Mouse (Mus musculus) liver, postnatal 0 days (tissue): ENCODE measurements at regions not wholly inside any gene's neighbourhood (a gene's known extent, or its start where the extent isn't known, plus 50 kb on each side); places are given as distances from the start of the nearest gene placed in this dataset.

Experiments
- ATAC-seq: fragments of 200-750 bp; cut with Nextera tagmentation; 2 replicates; pipeline ENCODE4 v1.8.0; 2017; ENCODE audit warnings: mild to moderate bottlenecking, moderate library complexity
- DNase-seq: peaks from one replicate; pipeline ENCODE4 v3.0.0-alpha.2; 2016
- H3K27ac ChIP-seq: fragments of 300-500 bp; sonication (generic); 2 replicates; pipeline ENCODE4 v1.5.1; 2014; ENCODE audit warnings: antibody characterized with exemption, moderate library complexity, mild to moderate bottlenecking, low read depth
- H3K27me3 ChIP-seq: fragments of 300-500 bp; sonication (generic); 2 replicates; pipeline ENCODE4 v1.6.1; 2014; ENCODE audit warnings: low read length, control low read depth, mixed read lengths; ENCODE audit not compliant: insufficient read depth
- H3K36me3 ChIP-seq: fragments of 300-500 bp; sonication (generic); replicated peaks from 2 replicates; pipeline ENCODE4 v1.6.1; 2014; ENCODE audit warnings: mild to moderate bottlenecking, control low read depth, low read length, moderate library complexity, mixed read lengths; ENCODE audit not compliant: insufficient read depth
- H3K4me1 ChIP-seq: fragments of 300-500 bp; sonication (generic); 2 replicates; pipeline ENCODE4 v1.6.1; 2014; ENCODE audit warnings: antibody characterized with exemption, mild to moderate bottlenecking, control low read depth; ENCODE audit not compliant: insufficient read depth
- H3K4me2 ChIP-seq: fragments of 300-500 bp; sonication (generic); 2 replicates; pipeline ENCODE4 v1.6.1; 2014; ENCODE audit warnings: low read depth, mild to moderate bottlenecking, low read length, moderate library complexity, mixed read lengths
- H3K4me3 ChIP-seq: fragments of 300-500 bp; sonication (generic); 2 replicates; pipeline ENCODE4 v1.5.1; 2014; ENCODE audit warnings: low read depth, low read length
- H3K9ac ChIP-seq: fragments of 300-500 bp; sonication (generic); replicated peaks from 2 replicates; pipeline ENCODE4 v1.6.1; 2014; ENCODE audit warnings: mild to moderate bottlenecking, moderate library complexity
- H3K9me3 ChIP-seq: fragments of 300-500 bp; sonication (generic); 2 replicates; pipeline ENCODE4 v1.6.1; 2016; ENCODE audit warnings: mild to moderate bottlenecking, control low read depth, low read length, mixed read lengths
- CTCF ChIP-seq: sonication (generic); IDR thresholded peaks from 2 replicates; pipeline ENCODE4 v1.5.1; 2016; ENCODE audit warnings: antibody characterized with exemption, low read depth
- EP300 ChIP-seq: IDR thresholded peaks from 2 replicates; pipeline ENCODE4 v1.6.1; 2016; ENCODE audit warnings: antibody characterized with exemption, low read depth, mild to moderate bottlenecking
- WGBS: fragments of 180-500 bp; shearing (Covaris S2); extraction: QIAGEN DNeasy Blood & Tissue Kit; methylation state at CpG from one replicate; pipeline ENCODE4 v1.1.7; 2014; ENCODE audit not compliant: insufficient replicate concordance; 5-methylcytosine and 5-hydroxymethylcytosine counted together

- H3K4me3 ChIP-seq: no peak overlapping the region
- DNase-seq: no peak
- no peak for ATAC-seq
- H3K4me1 ChIP-seq: no peaks in the 10 kb centered on the region
- H3K9ac ChIP-seq: no peak overlapping the region
- no peak for TF ChIP-seq CTCF
- no peak for TF ChIP-seq EP300
- no peaks in the 10 kb centered on the region for H3K36me3 ChIP-seq
- WGBS: 67% methylated on average over 4 of the region's 4 CpGs
- no peak overlapping the region for H3K27ac ChIP-seq
- no peaks in the 10 kb centered on the region for H3K9me3 ChIP-seq
- H3K4me2 ChIP-seq: no peak overlapping the region
- no peaks in the 10 kb centered on the region for H3K27me3 ChIP-seq
These were observed 954.8 kb upstream of the Flrt2 start for GRCm38 (mm10) chr12:94737263-94737662.

- ATAC-seq (no peak), DNase-seq (no peak)
- no peaks in the 10 kb centered on the region for H3K27me3 ChIP-seq
- no peak overlapping the region for H3K4me3 ChIP-seq
- H3K27ac ChIP-seq: no peak overlapping the region
- H3K4me2 ChIP-seq: no peak overlapping the region
- no peak overlapping the region for H3K9ac ChIP-seq
- no peaks in the 10 kb centered on the region for H3K4me1 ChIP-seq
- 74% methylated on average over 6 of the region's 6 CpGs for WGBS
- H3K9me3 ChIP-seq: no peaks in the 10 kb centered on the region
- no peaks in the 10 kb centered on the region for H3K36me3 ChIP-seq
- TF ChIP-seq EP300: no peak
- no peak for TF ChIP-seq CTCF
These were observed 942.1 kb upstream of the Flrt2 start for GRCm38 (mm10) chr12:94749747-94750515.

- no peak for ATAC-seq
- WGBS: 73% methylated on average over 2 of the region's 2 CpGs
These were observed 936.3 kb upstream of the Flrt2 start for GRCm38 (mm10) chr12:94755754-94756153.

DNA sequence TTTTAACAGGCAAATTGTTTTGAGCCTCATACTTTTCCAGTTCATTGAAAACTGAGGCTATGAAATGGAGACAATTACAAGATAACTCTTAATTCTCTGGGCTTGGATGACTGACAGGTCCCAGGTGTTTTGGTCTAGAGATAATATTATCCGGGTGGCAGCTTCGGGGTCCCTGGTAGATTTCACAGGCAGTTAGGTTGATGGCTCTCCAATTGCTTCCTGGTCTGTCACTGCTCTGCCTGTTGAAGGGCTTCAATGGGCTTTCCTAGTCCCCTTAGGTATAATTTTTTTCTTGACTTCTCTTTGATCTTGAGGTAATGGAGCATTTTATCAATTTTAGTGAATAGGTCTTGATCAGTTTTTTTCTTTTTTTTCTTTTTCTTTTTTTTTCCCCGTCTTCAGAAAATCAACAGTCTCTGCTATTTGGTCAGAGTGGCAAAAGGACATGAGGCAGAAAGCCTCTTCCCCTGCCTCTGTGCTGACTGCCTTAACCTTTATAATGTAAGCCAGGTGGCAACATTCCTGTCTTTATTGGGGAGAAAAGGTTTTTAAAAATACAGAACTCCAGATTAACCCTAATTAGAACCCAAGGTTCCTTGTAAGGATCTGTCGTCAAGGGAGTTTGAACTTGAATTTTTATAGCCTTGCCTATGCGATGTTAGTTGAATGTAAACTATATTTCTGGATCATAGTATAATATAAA, 896.0 kb upstream of the Flrt2 start:
- no peak overlapping the region for H3K4me3 ChIP-seq
- TF ChIP-seq CTCF: no peak
- TF ChIP-seq EP300: no peak
- H3K9me3 ChIP-seq: no peaks in the 10 kb centered on the region
- no peaks in the 10 kb centered on the region for H3K4me1 ChIP-seq
- H3K4me2 ChIP-seq: no peak overlapping the region
- ATAC-seq (no peak), DNase-seq (no peak)
- H3K9ac ChIP-seq: no peak overlapping the region
- WGBS: 71% methylated on average over 5 of the region's 5 CpGs
- no peaks in the 10 kb centered on the region for H3K36me3 ChIP-seq
- no peak overlapping the region for H3K27ac ChIP-seq
- no peaks in the 10 kb centered on the region for H3K27me3 ChIP-seq

More at GRCm38 (mm10) chr12:94755754-94756153, 936.3 kb upstream of the Flrt2 start:
- H3K9me3 ChIP-seq: no peaks in the 10 kb centered on the region
- H3K36me3 ChIP-seq: no peaks in the 10 kb centered on the region
- H3K27ac ChIP-seq: no peak overlapping the region
- no peaks in the 10 kb centered on the region for H3K4me1 ChIP-seq
- H3K27me3 ChIP-seq: no peaks in the 10 kb centered on the region
- H3K4me2 ChIP-seq: no peak overlapping the region
- H3K4me3 ChIP-seq: no peak overlapping the region
- TF ChIP-seq CTCF (no peak), EP300 (no peak)
- no peak overlapping the region for H3K9ac ChIP-seq
- DNase-seq: no peak

DNA sequence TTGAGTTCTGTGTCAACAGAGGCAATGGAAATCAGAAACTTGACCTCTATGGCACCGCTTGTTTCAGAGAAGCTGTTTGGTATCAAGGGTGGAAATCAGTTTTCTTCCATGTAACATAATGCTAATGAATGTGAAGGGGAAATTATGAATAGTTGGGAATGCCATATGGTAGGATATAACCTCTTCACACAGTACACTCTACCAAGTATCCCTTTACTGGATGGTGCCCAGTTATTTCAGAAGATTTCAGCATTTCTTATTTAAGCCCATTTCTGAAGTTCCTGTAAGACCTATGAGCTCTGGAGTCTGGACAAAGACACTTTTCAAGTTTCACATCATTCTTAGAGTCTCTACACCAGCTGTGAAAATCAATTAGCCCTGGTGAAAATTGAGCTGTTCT, 887.3 kb upstream of the Flrt2 start:
- Histone ChIP-seq H3K4me1 (no peaks in the 10 kb centered on the region), H3K36me3 (no peaks in the 10 kb centered on the region), H3K9me3 (no peaks in the 10 kb centered on the region), H3K27ac (no peak overlapping the region), H3K9ac (no peak overlapping the region), H3K4me3 (no peak overlapping the region), H3K4me2 (no peak overlapping the region), H3K27me3 (no peaks in the 10 kb centered on the region)
- 85% methylated on average over 1 of the region's 1 CpGs for WGBS
- ATAC-seq (no peak), DNase-seq (no peak)
- TF ChIP-seq EP300 (no peak), CTCF (no peak)

GRCm38 (mm10) chr12:94831400-94831799, 860.6 kb upstream of the Flrt2 start:
- WGBS: 90% methylated on average over 2 of the region's 2 CpGs
- Histone ChIP-seq H3K27me3 (no peaks in the 10 kb centered on the region), H3K36me3 (no peaks in the 10 kb centered on the region), H3K9me3 (no peaks in the 10 kb centered on the region), H3K4me1 (no peaks in the 10 kb centered on the region), H3K27ac (no peak overlapping the region), H3K4me2 (no peak overlapping the region), H3K9ac (no peak overlapping the region), H3K4me3 (no peak overlapping the region)
- ATAC-seq: no peak
- TF ChIP-seq CTCF: no peak
- TF ChIP-seq EP300: no peak
- DNase-seq: no peak
